Mouse (Mus musculus) layer of hippocampus, postnatal 10 days (tissue): Measurements from ENCODE around the gene Cenpp. TPM values are rescaled to one million over a fixed set of nuclear protein-coding genes. Genes with fewer than 3 reads are reported as not detected.

Experiments
- total RNA-seq, 2 experiments: library from RNA; stranded (reverse); gene quantifications; 2 replicates each; pipeline ENCODE4 v1.2.3; 2021

The Cenpp gene
- total RNA-seq, 2 experiments from 2014 or later: 1.3 to 1.8 TPM

Other genes starting within 250 kb of the Cenpp start
- 10 to 100 TPM; 16.4 to 16.8 TPM for gene Ippk, start 231.5 kb downstream of the Cenpp start, total RNA-seq
- gene Tes3-ps, start 159.5 kb downstream of the Cenpp start, total RNA-seq: 1 to 10 TPM; 1.5 to 1.8 TPM
- gene Ecm2, start 148.0 kb downstream of the Cenpp start, total RNA-seq: 1 to 10 TPM; 3.0 to 3.4 TPM
- gene Aspn, start 108.3 kb downstream of the Cenpp start, total RNA-seq: 1 to 10 TPM; 1.2 to 1.8 TPM
- gene Omd, start 70.3 kb downstream of the Cenpp start, total RNA-seq: under 1 TPM; 0.66 to 0.85 TPM
- gene Ogn, start 44.7 kb downstream of the Cenpp start, total RNA-seq: 1 to 10 TPM; 4.2 to 4.5 TPM
- gene Nol8, start 293 bp upstream of the Cenpp start, total RNA-seq: 10 to 100 TPM; 23.5 to 30.2 TPM
- gene Iars, start 29.3 kb upstream of the Cenpp start, total RNA-seq: 10 to 100 TPM; 64.7 to 73.0 TPM
- gene Gm30302, start 146.2 kb upstream of the Cenpp start, total RNA-seq: not detected